Mouse (Mus musculus) brain, embryonic 18.5 days (tissue): ENCODE measurements at regions not wholly inside any gene's neighbourhood (a gene's known extent, or its start where the extent isn't known, plus 50 kb on each side); places are given as distances from the start of the nearest gene placed in this dataset.
A peak's percentile ranks its signal among the peaks of the same experiment; 100 is the strongest.
"Not testable (repeated sequence)": the region's sequence is repeated elsewhere in the genome, so short reads cannot be mapped to it uniquely, and the experiment has no call there.

Source experiments
- DNase-seq: peaks from one replicate; pipeline ENCODE4 v3.0.0-alpha.2; 2012; ENCODE audit warnings: low read depth, low spot score

- no peak for DNase-seq
Observed at GRCm38 (mm10) chr4:131416209-131416608, 421.9 kb downstream of the Ptpru start.

- DNase-seq: no peak
Observed at GRCm38 (mm10) chr4:131417159-131417748, 420.8 kb downstream of the Ptpru start.

GRCm38 (mm10) chr4:131425311-131425710 lies 412.8 kb downstream of the Ptpru start:
- DNase-seq: no peak

GRCm38 (mm10) chr4:131427871-131428270 lies 410.2 kb downstream of the Ptpru start:
- no peak for DNase-seq

GRCm38 (mm10) chr4:131429356-131429755 lies 408.7 kb downstream of the Ptpru start:
- DNase-seq: no peak

GRCm38 (mm10) chr4:131430420-131430819 lies 407.7 kb downstream of the Ptpru start:
- no peak for DNase-seq

- peak; percentile 50 for DNase-seq
Observed at GRCm38 (mm10) chr4:131431188-131431587, 406.9 kb downstream of the Ptpru start.

GRCm38 (mm10) chr4:131432591-131433177 lies 405.4 kb downstream of the Ptpru start:
- DNase-seq: no peak

GRCm38 (mm10) chr4:131435222-131435621 lies 402.9 kb downstream of the Ptpru start:
- no peak for DNase-seq

GRCm38 (mm10) chr4:131438403-131438802 lies 399.7 kb downstream of the Ptpru start:
- DNase-seq: no peak

GRCm38 (mm10) chr4:131438883-131439282 lies 399.2 kb downstream of the Ptpru start:
- DNase-seq: no peak

GRCm38 (mm10) chr4:131440845-131441244 lies 397.2 kb downstream of the Ptpru start:
- no peak for DNase-seq

- no peak for DNase-seq
Observed at GRCm38 (mm10) chr4:131443518-131443917, 394.6 kb downstream of the Ptpru start.

- DNase-seq: not testable (repeated sequence)
Observed at GRCm38 (mm10) chr4:131450296-131450695, 387.8 kb downstream of the Ptpru start.

- no peak for DNase-seq
Observed at GRCm38 (mm10) chr4:131457551-131457950, 380.5 kb downstream of the Ptpru start.

GRCm38 (mm10) chr4:131459746-131460145 lies 378.3 kb downstream of the Ptpru start:
- DNase-seq: no peak

- DNase-seq: no peak
Observed at GRCm38 (mm10) chr4:131461312-131461711, 376.8 kb downstream of the Ptpru start.

- DNase-seq: peak; percentile 26
Observed at GRCm38 (mm10) chr4:131461728-131462127, 376.4 kb downstream of the Ptpru start.

- no peak for DNase-seq
Observed at GRCm38 (mm10) chr4:131475023-131475422, 363.1 kb downstream of the Ptpru start.

GRCm38 (mm10) chr4:131478923-131479322 lies 359.2 kb downstream of the Ptpru start:
- no peak for DNase-seq

- no peak for DNase-seq
Observed at GRCm38 (mm10) chr4:131483958-131484605, 354.0 kb downstream of the Ptpru start.

- no peak for DNase-seq
Observed at GRCm38 (mm10) chr4:131484607-131485111, 353.4 kb downstream of the Ptpru start.
